Mouse (Mus musculus): ENCODE results near the gene Prpf38b.

Gene Prpf38b

GRCm38 (mm10) chr3:108857714-108858113 lies 53.8 kb downstream of the Prpf38b start:
- no peak for DNase-seq

- no peak for DNase-seq
Measured at GRCm38 (mm10) chr3:108857124-108857470, 54.4 kb downstream of the Prpf38b start.

GRCm38 (mm10) chr3:108856386-108857123 lies 55.0 kb downstream of the Prpf38b start:
- DNase-seq, result peak; percentile 50 to 78

GRCm38 (mm10) chr3:108855864-108856263 lies 55.7 kb downstream of the Prpf38b start:
- DNase-seq, result peak; percentile 40 to 54

- DNase-seq, result no peak
Measured at GRCm38 (mm10) chr3:108855371-108855770, 56.2 kb downstream of the Prpf38b start.

- no peak for DNase-seq
Measured at GRCm38 (mm10) chr3:108853266-108853665, 58.3 kb downstream of the Prpf38b start.
